Mouse (Mus musculus): Measurements from ENCODE around the gene Tecr.
A peak's percentile ranks its signal among the peaks of the same experiment; 100 is the strongest.
"Not testable (repeated sequence)": the region's sequence is repeated elsewhere in the genome, so short reads cannot be mapped to it uniquely, and the experiment has no call there.

Tecr gene

GRCm38 (mm10) chr8:83578131-83579055 is 29.4 kb downstream of the Tecr start:
- DNase-seq = peak; percentile 4

- peak; percentile 25 for DNase-seq
Observed at GRCm38 (mm10) chr8:83577384-83577791, 30.4 kb downstream of the Tecr start.

- DNase-seq = no peak
Observed at GRCm38 (mm10) chr8:83576921-83577320, 30.9 kb downstream of the Tecr start.

- peak; percentile 17 for DNase-seq
Observed at GRCm38 (mm10) chr8:83576516-83576895, 31.3 kb downstream of the Tecr start.

- peak; percentile 20 for DNase-seq
Observed at GRCm38 (mm10) chr8:83575561-83576515, 31.9 kb downstream of the Tecr start.

- peak; percentile 40 for DNase-seq
Observed at GRCm38 (mm10) chr8:83574631-83575315, 33.0 kb downstream of the Tecr start.

GRCm38 (mm10) chr8:83573140-83573875 is 34.5 kb downstream of the Tecr start:
- peak; percentile 24 for DNase-seq

- DNase-seq = peak; percentile 3
Observed at GRCm38 (mm10) chr8:83572246-83572812, 35.4 kb downstream of the Tecr start.

- DNase-seq = peak; percentile 3
Observed at GRCm38 (mm10) chr8:83571791-83572190, 36.0 kb downstream of the Tecr start.

- not testable (repeated sequence) for DNase-seq
Observed at GRCm38 (mm10) chr8:83571001-83571340, 36.8 kb downstream of the Tecr start.

- peak; percentile 3 for DNase-seq
Observed at GRCm38 (mm10) chr8:83570272-83571000, 37.3 kb downstream of the Tecr start.

GRCm38 (mm10) chr8:83569165-83569564 is 38.6 kb downstream of the Tecr start:
- DNase-seq = peak; percentile 1

GRCm38 (mm10) chr8:83568755-83569154 is 39.0 kb downstream of the Tecr start:
- DNase-seq = peak; percentile 7

GRCm38 (mm10) chr8:83568128-83568527 is 39.6 kb downstream of the Tecr start:
- peak; percentile 7 for DNase-seq

GRCm38 (mm10) chr8:83567668-83568067 is 40.1 kb downstream of the Tecr start:
- peak; percentile 11 for DNase-seq

GRCm38 (mm10) chr8:83566469-83567395 is 41.0 kb downstream of the Tecr start, which contains the start of gene Ndufb7:
Gene Ndufb7 (plus strand): TSS chr8:83566671.
- DNase-seq = peak; percentile 97

GRCm38 (mm10) chr8:83565731-83566375 is 41.9 kb downstream of the Tecr start:
- peak; percentile 40 for DNase-seq

- no peak for DNase-seq
Observed at GRCm38 (mm10) chr8:83563246-83563645, 44.5 kb downstream of the Tecr start.

GRCm38 (mm10) chr8:83562669-83563068 is 45.1 kb downstream of the Tecr start:
- DNase-seq = no peak

All from kidney, adult 9 months (tissue).